1 mouse cellular context compared by ENCODE assay signal in the genomic region with DNA sequence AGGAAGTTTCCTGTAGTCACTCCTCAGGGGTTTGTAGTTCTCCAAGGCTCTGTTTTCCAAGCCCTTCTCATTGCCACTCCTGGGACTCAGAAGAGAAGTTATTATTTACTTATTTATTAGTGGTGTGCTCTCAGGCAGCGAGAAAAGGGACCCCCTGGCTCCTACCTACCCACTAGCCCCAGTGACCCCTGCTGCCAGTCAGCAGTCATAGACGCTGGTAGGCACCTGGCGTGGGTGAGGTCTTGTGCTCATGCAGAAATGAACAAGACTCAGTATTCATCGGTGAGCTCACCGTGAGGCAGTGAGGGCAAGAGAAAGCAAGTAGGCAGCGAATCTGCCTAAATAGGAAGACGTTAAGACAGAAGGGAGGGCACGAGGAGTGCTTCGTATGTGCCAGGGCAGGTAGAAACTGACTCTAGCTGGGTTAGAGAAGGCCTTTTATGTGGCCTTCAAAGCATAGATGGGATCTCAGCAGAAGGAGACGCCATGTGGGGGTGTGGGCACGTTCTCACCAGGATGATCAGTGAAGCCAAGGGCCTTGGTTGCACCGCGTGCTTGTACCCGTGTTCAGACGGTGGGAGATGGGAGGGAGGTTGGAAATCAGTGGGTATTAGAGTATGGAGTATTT.
TF ChIP-seq lines count a peak whose summit lies in the region.

No protein-coding gene starts in this region.

TF ChIP-seq in CH12.LX, 34 proteins besides CTCF, POLR2A, EP300 and RAD21:
- TF ChIP-seq NELFE (IDR thresholded peaks at IDR 0.05; ENCODE audit: low read depth, low read length) (no peak), BHLHE40 (IDR thresholded peaks at IDR 0.05; ENCODE audit: low read depth, low read length) (no peak), MAFK (IDR thresholded peaks at IDR 0.05; ENCODE audit: insufficient replicate concordance, low read length) (no peak), SIN3A (IDR thresholded peaks at IDR 0.05; ENCODE audit: low read length) (no peak)
